Mouse (Mus musculus): ENCODE data around the gene Olfr1008.
"Not testable (repeated sequence)": the region's sequence is repeated elsewhere in the genome, so short reads cannot be mapped to it uniquely, and the experiment has no call there.

Gene Olfr1008

GRCm38 (mm10) chr2:85689131-85689530 is at the start of gene Olfr1008:
TSS of gene Olfr1008 (plus strand) at chr2:85689431.
- DNase-seq, result no peak

GRCm38 (mm10) chr2:85650604-85651003 is 38.6 kb upstream of the Olfr1008 start, which contains the start of gene Olfr1002:
TSS of gene Olfr1002 (minus strand) at chr2:85650704.
- no peak for DNase-seq

DNA sequence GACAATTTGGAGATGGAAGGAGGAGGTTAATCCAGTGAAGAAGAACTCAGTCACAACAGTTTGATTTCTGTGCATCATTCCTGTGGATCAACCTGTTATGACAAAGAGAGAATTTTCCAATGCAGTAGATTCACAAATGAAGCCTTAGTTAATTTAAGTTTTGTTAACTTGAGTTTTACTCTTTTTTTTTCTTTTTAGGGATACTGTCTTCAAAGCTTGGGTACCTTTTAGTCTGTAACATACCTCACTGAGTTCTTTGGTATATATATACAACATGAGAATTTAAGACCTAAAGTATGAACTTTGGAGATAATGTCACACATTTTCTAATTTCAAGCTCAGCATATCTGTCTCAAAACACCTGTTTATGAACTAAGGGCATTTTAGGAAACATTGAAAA is 24.9 kb upstream of the Olfr1008 start, which contains the start of gene Olfr154:
Olfr154 (minus strand) TSS at position 101 of the 400 bp plus-strand sequence.
- not testable (repeated sequence) for DNase-seq

DNA sequence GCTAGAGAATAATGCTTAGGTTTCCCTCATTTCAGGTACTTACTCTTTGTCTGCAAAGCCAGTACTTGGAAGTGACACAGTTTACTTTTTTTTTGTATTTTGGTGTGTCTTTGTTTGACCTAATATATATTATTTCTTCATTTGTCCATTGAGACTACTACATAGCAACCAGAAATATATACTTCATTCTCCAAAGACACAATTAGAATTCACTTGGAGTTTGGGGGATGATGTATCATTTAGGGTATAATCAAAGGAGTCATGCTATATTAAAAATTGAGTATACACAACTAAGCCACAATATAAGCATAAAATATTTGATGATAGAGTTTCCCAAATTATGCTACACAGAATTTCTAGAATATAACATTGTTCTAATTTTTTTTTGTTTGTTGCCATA is 10.6 kb upstream of the Olfr1008 start, which contains the start of gene Olfr1006:
Olfr1006 (minus strand) TSS at position 101 of the 400 bp plus-strand sequence.
- DNase-seq, result no peak

- not testable (repeated sequence) for DNase-seq
Measured at GRCm38 (mm10) chr2:85710680-85711079, 21.4 kb downstream of the Olfr1008 start.

DNA sequence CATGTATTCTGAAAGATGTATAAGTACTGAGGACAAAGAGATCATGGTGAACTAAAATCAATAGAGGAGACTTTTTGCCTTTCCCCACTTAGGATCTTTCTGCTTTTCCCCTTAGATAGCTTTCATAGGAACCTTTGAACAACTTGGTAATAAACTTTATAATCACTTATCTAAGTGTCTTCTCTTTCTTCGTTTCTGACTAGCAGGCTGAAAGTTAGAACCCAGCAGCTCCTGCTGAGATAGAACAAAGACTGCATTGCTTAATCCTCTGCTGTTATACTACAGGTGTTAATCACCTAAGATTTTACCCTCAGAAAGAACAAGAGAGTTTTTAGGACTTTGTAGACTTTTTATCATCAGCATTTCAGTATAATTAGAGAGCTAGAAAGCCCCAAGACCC is 21.9 kb downstream of the Olfr1008 start:
- DNase-seq, result no peak

DNA sequence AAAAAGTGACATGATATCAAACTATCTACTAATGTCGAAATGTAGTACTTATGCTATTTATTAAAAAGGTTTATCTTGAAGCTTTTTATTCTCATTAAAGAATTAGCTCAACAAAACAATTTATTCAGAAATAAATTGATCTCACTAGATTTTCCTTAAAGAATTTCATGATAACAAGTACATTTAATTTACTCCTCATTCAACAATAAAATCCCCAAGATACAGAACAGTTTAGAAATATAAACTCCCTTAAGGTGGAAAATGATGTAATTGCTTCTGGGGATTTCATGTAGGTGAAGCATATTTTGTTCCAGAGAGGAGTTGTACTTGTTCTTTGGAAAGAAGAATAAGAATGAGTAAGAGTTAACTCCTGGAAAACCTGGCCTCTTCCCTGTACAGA is 25.9 kb downstream of the Olfr1008 start, which contains the start of gene Olfr1009:
Olfr1009 (plus strand) TSS at position 301 of the 400 bp plus-strand sequence.
- DNase-seq, result no peak

- no peak for DNase-seq
Measured at GRCm38 (mm10) chr2:85725793-85726192, 36.6 kb downstream of the Olfr1008 start.

Data from lung, adult 18-20 months (tissue).